Mouse (Mus musculus) embryonic facial prominence, embryonic 12.5 days (tissue): Measurements from ENCODE around the gene Lamtor5. TPM values are rescaled to one million over a fixed set of nuclear protein-coding genes. Genes with fewer than 3 reads are reported as not detected.

Source experiments
- ATAC-seq: fragments of 200-750 bp; cut with Nextera tagmentation; 2 replicates; pipeline ENCODE4 v1.8.0; 2017; ENCODE audit not compliant: insufficient number of reproducible peaks, insufficient read depth, low FRiP score, low TSS enrichment
- H3K27ac ChIP-seq: fragments of 300-500 bp; sonication (generic); 2 replicates; pipeline ENCODE4 v1.5.1; 2016; ENCODE audit warnings: mild to moderate bottlenecking
- H3K27me3 ChIP-seq: fragments of 300-500 bp; sonication (generic); 2 replicates; pipeline ENCODE4 v1.6.1; 2016; ENCODE audit warnings: mild to moderate bottlenecking, moderate library complexity
- H3K36me3 ChIP-seq: fragments of 300-500 bp; sonication (generic); 2 replicates; pipeline ENCODE4 v1.6.1; 2016; ENCODE audit warnings: mild to moderate bottlenecking
- H3K4me1 ChIP-seq: fragments of 300-500 bp; sonication (generic); 2 replicates; pipeline ENCODE4 v1.6.1; 2016
- H3K4me2 ChIP-seq: fragments of 300-500 bp; sonication (generic); replicated peaks from 2 replicates; pipeline ENCODE4 v1.6.1; 2016; ENCODE audit warnings: mild to moderate bottlenecking, moderate library complexity
- H3K4me3 ChIP-seq: fragments of 300-500 bp; sonication (generic); 2 replicates; pipeline ENCODE4 v1.5.1; 2016; ENCODE audit warnings: mild to moderate bottlenecking
- H3K9ac ChIP-seq: fragments of 300-500 bp; sonication (generic); 2 replicates; pipeline ENCODE4 v1.6.1; 2016; ENCODE audit warnings: mild to moderate bottlenecking, moderate library complexity
- H3K9me3 ChIP-seq: fragments of 300-500 bp; sonication (generic); 2 replicates; pipeline ENCODE4 v1.6.1; 2016; ENCODE audit warnings: mild to moderate bottlenecking, moderate library complexity
- WGBS: fragments of 180-500 bp; shearing (Covaris S2); methylation state at CpG from one replicate; pipeline ENCODE4 v1.1.7; 2016; 5-methylcytosine and 5-hydroxymethylcytosine counted together
- polyA plus RNA-seq: library from polyadenylated mRNA; unstranded; fragments of >200 nt; fragmentation: Nextera tagmentation; extraction: Ambion mirVana; gene quantifications from 2 replicates; pipeline ENCODE4 v1.2.1, GENCODE M21; 2016

The Lamtor5 gene
- polyA plus RNA-seq, 1 experiment from 2014 or later: 167 TPM

DNA sequence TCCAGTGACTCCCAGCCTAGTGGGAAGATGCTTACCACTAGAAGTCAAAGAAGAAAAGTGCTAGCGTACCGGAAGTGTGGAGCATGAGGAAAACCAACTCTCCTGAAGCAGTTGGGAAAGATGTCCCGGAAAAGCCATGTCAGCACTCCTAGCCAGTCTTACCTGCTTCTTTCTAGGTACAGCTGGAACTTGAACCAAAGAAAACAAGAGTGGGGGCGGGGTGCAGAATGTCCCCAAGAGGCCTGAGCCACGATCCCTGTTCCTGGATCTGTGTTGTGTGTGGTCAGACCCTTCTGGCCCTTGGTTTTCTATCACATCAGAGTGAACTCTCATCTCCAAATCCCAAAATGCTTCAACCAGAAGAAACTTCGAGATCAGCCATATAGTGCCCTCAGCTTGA lies 31.8 kb upstream of the Lamtor5 start:
- Histone ChIP-seq H3K4me3 (no peak overlapping the region), H3K27ac (no peak overlapping the region), H3K4me1 (0 out of 2 replicates have a peak, but pooled peaks cover 6% of the 10 kb centered on the region), H3K9ac (no peak overlapping the region), H3K4me2 (no peak overlapping the region), H3K27me3 (no peaks in the 10 kb centered on the region), H3K9me3 (no peaks in the 10 kb centered on the region), H3K36me3 (no peaks in the 10 kb centered on the region)
- ATAC-seq: no peak
- WGBS: 69% methylated on average over 6 of the region's 6 CpGs

DNA sequence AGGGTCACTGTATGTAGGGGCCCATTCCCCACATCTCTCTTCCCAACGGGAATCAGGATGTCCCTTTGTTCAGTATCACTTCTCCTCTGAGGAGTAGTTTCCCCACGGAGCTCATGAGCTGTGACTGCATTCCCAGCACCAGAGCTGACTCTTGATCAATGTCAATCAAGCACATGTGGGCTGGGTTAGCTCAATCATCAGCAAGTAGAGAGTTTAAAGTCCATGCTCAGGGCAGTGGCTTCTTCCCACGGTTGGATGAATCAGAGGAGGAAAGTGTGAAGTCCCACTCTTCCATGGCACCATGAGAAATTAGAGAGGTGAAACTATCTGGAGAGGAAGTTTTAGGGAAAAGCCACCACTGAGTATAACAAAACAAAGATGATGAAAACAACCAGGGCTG lies 29.6 kb upstream of the Lamtor5 start:
- H3K9me3 ChIP-seq: no peaks in the 10 kb centered on the region
- H3K9ac ChIP-seq: no peak overlapping the region
- 53% methylated on average over 3 of the region's 3 CpGs for WGBS
- 0 out of 2 replicates have a peak, but pooled peaks cover 5% of the 10 kb centered on the region for H3K27me3 ChIP-seq
- 0 out of 2 replicates have a peak, but pooled peaks cover 6% of the 10 kb centered on the region for H3K4me1 ChIP-seq
- no peaks in the 10 kb centered on the region for H3K36me3 ChIP-seq
- H3K27ac ChIP-seq: no peak overlapping the region
- ATAC-seq: no peak
- no peak overlapping the region for H3K4me3 ChIP-seq
- no peak overlapping the region for H3K4me2 ChIP-seq

GRCm38 (mm10) chr3:107250320-107250719 lies 28.3 kb upstream of the Lamtor5 start:
- no peak overlapping the region for H3K27ac ChIP-seq
- WGBS: 64% methylated on average over 2 of the region's 2 CpGs
- H3K4me2 ChIP-seq: no peak overlapping the region
- H3K4me1 ChIP-seq: 0 out of 2 replicates have a peak, but pooled peaks cover 6% of the 10 kb centered on the region
- H3K4me3 ChIP-seq: no peak overlapping the region
- ATAC-seq: no peak
- H3K9me3 ChIP-seq: no peaks in the 10 kb centered on the region
- H3K27me3 ChIP-seq: 0 out of 2 replicates have a peak, but pooled peaks cover 5% of the 10 kb centered on the region
- H3K9ac ChIP-seq: no peak overlapping the region
- no peaks in the 10 kb centered on the region for H3K36me3 ChIP-seq

GRCm38 (mm10) chr3:107252035-107252434 lies 26.6 kb upstream of the Lamtor5 start:
- no peaks in the 10 kb centered on the region for H3K9me3 ChIP-seq

GRCm38 (mm10) chr3:107253925-107254324 lies 24.7 kb upstream of the Lamtor5 start:
- H3K9ac ChIP-seq: no peak overlapping the region
- no peak overlapping the region for H3K27ac ChIP-seq
- no peaks in the 10 kb centered on the region for H3K36me3 ChIP-seq
- ATAC-seq: no peak
- H3K9me3 ChIP-seq: no peaks in the 10 kb centered on the region
- WGBS: 84% methylated on average over 5 of the region's 5 CpGs
- H3K4me2 ChIP-seq: no peak overlapping the region
- H3K4me1 ChIP-seq: 0 out of 2 replicates have a peak, but pooled peaks cover 6% of the 10 kb centered on the region
- no peak overlapping the region for H3K4me3 ChIP-seq
- 0 out of 2 replicates have a peak, but pooled peaks cover 5% of the 10 kb centered on the region for H3K27me3 ChIP-seq

More at GRCm38 (mm10) chr3:107252035-107252434, 26.6 kb upstream of the Lamtor5 start:
- WGBS: 65% methylated on average over 4 of the region's 4 CpGs
- H3K36me3 ChIP-seq: no peaks in the 10 kb centered on the region
- 0 out of 2 replicates have a peak, but pooled peaks cover 6% of the 10 kb centered on the region for H3K4me1 ChIP-seq
- H3K4me2 ChIP-seq: no peak overlapping the region
- no peak for ATAC-seq
- no peak overlapping the region for H3K27ac ChIP-seq
- no peak overlapping the region for H3K9ac ChIP-seq
- H3K27me3 ChIP-seq: 0 out of 2 replicates have a peak, but pooled peaks cover 5% of the 10 kb centered on the region
- H3K4me3 ChIP-seq: no peak overlapping the region

DNA sequence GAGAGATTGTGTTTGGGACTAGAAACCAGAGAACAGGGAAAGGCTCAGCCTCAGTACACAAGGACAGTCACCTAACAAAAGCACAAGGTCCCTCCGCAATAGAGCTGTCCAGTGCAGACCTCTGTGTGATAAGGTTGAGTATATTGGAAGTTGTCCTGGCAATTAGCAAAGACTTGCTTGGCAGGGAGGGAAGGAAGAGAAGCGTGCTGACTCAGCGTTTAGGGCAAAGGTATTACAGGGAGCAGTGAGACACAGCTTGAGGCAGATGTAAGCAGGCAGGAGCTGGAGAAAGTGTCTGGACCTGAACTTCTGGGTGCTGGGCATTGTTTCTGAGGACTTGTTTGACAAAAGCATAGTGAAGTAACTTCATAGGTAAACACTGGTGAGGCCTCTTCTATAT lies 22.7 kb upstream of the Lamtor5 start:
- no peak overlapping the region for H3K4me2 ChIP-seq
- peaks cover 5% of the 10 kb centered on the region for H3K4me1 ChIP-seq
- no peak overlapping the region for H3K4me3 ChIP-seq
- H3K36me3 ChIP-seq: no peaks in the 10 kb centered on the region
- H3K27ac ChIP-seq: no peak overlapping the region
- H3K9ac ChIP-seq: no peak overlapping the region
- 87% methylated on average over 3 of the region's 3 CpGs for WGBS
- no peak for ATAC-seq
- no peaks in the 10 kb centered on the region for H3K9me3 ChIP-seq
- 0 out of 2 replicates have a peak, but pooled peaks cover 5% of the 10 kb centered on the region for H3K27me3 ChIP-seq

- no peaks in the 10 kb centered on the region for H3K9me3 ChIP-seq
- H3K4me2 ChIP-seq: no peak overlapping the region
- peaks cover 12% of the 10 kb centered on the region for H3K4me1 ChIP-seq
- no peak overlapping the region for H3K27ac ChIP-seq
- 0 out of 2 replicates have a peak, but pooled peaks cover 5% of the 10 kb centered on the region for H3K27me3 ChIP-seq
- no peak overlapping the region for H3K9ac ChIP-seq
- 73% methylated on average over 7 of the region's 7 CpGs for WGBS
- no peak for ATAC-seq
- H3K4me3 ChIP-seq: no peak overlapping the region
- no peaks in the 10 kb centered on the region for H3K36me3 ChIP-seq
Observed at GRCm38 (mm10) chr3:107256724-107257123, 21.9 kb upstream of the Lamtor5 start.

- no peak overlapping the region for H3K4me3 ChIP-seq
- no peaks in the 10 kb centered on the region for H3K36me3 ChIP-seq
- H3K27me3 ChIP-seq: 0 out of 2 replicates have a peak, but pooled peaks cover 5% of the 10 kb centered on the region
- no peak overlapping the region for H3K9ac ChIP-seq
- no peak for ATAC-seq
- no peak overlapping the region for H3K27ac ChIP-seq
- no peaks in the 10 kb centered on the region for H3K9me3 ChIP-seq
- 62% methylated on average over 5 of the region's 5 CpGs for WGBS
- no peak overlapping the region for H3K4me2 ChIP-seq
- H3K4me1 ChIP-seq: peaks cover 13% of the 10 kb centered on the region
Observed at GRCm38 (mm10) chr3:107257924-107258323, 20.7 kb upstream of the Lamtor5 start.

DNA sequence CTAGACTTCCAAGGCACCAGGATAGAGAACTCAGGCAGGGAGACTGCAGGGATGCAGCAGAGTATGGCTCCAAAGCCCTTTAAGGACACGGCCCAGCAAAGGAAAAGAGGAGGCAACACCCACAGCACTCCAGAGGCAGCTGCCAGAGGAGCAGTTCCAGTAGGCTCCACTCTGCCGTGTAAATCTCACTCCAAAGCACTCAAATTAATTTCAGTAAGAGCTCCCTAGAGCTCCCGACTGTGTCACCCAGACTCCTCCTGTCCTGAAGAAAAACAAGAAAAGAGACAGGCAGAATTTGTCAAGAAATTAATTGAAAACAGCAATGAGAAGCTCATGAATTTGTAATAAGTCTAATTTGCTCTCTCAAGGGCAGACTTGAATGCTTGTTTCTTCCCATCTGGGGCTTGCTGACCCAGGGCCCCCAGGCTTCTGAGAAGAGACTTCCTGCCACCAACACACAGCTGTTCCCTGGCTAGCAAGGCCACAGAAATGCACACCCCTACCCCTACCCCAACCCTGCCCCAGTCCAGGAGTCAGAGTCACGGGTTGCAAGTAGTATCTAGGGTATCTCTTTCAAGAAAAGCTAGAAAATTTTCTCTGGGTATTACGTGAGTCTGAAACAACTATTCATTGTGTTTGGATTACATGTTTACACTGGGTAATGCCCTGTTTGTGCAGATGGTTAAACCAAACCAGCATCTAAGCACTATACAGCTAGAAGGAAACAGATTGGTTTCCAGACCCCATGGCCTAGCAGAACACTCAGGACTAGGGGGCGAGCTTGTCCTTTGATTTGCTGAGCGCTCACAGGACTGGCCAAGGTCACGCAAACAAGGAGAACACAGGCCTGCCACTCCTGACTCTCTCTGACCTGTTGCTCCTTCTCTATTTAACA lies 17.5 kb upstream of the Lamtor5 start:
- H3K4me1 ChIP-seq: peaks cover 13% of the 10 kb centered on the region
- 0 out of 2 replicates have a peak overlapping the region, but pooled peaks have one; percentile 1 for H3K27ac ChIP-seq
- no peak overlapping the region for H3K4me2 ChIP-seq
- H3K9me3 ChIP-seq: no peaks in the 10 kb centered on the region
- H3K27me3 ChIP-seq: no peaks in the 10 kb centered on the region
- no peaks in the 10 kb centered on the region for H3K36me3 ChIP-seq
- WGBS: 26% methylated on average over 8 of the region's 8 CpGs
- H3K9ac ChIP-seq: no peak overlapping the region
- no peak overlapping the region for H3K4me3 ChIP-seq
- ATAC-seq: no peak

DNA sequence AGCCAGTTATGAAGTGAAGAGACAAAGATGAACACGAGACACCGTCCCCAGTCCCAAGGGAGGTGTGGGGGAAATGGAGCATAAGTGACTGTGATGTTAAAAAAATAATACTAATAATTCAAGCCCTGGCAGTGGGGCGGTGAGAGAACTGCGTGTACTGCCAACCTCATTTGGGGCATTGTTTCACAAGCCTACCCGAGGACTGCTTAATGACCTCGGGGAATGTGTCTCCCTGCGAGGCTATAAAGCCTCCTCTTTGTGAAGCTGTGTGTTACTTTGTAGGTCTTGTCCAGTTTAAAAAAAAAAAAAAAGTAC lies 16.9 kb upstream of the Lamtor5 start:
- H3K4me3 ChIP-seq: no peak overlapping the region
- no peak overlapping the region for H3K4me2 ChIP-seq
- no peak for ATAC-seq
- H3K27me3 ChIP-seq: no peaks in the 10 kb centered on the region
- no peaks in the 10 kb centered on the region for H3K36me3 ChIP-seq
- H3K9ac ChIP-seq: no peak overlapping the region
- 32% methylated on average over 7 of the region's 7 CpGs for WGBS
- H3K9me3 ChIP-seq: no peaks in the 10 kb centered on the region
- H3K4me1 ChIP-seq: peaks cover 13% of the 10 kb centered on the region
- no peak overlapping the region for H3K27ac ChIP-seq

- no peaks in the 10 kb centered on the region for H3K4me1 ChIP-seq
- H3K27me3 ChIP-seq: 0 out of 2 replicates have a peak, but pooled peaks cover 3% of the 10 kb centered on the region
- no peak overlapping the region for H3K9ac ChIP-seq
- 68% methylated on average over 2 of the region's 2 CpGs for WGBS
- H3K4me2 ChIP-seq: no peak overlapping the region
- no peak overlapping the region for H3K27ac ChIP-seq
- ATAC-seq: no peak
- no peaks in the 10 kb centered on the region for H3K9me3 ChIP-seq
- no peaks in the 10 kb centered on the region for H3K36me3 ChIP-seq
- no peak overlapping the region for H3K4me3 ChIP-seq
Observed at GRCm38 (mm10) chr3:107266814-107267345, 11.8 kb upstream of the Lamtor5 start.

- Histone ChIP-seq H3K9me3 (no peaks in the 10 kb centered on the region), H3K27ac (no peak overlapping the region), H3K4me2 (no peak overlapping the region), H3K4me1 (no peaks in the 10 kb centered on the region), H3K4me3 (no peak overlapping the region), H3K9ac (no peak overlapping the region), H3K36me3 (no peaks in the 10 kb centered on the region), H3K27me3 (0 out of 2 replicates have a peak, but pooled peaks cover 3% of the 10 kb centered on the region)
- no peak; the same call in 1 of the 2 replicates for ATAC-seq
- WGBS: 79% methylated on average over 3 of the region's 3 CpGs
Observed at GRCm38 (mm10) chr3:107272433-107272832, 6.2 kb upstream of the Lamtor5 start.
